Mouse (Mus musculus) left cerebral cortex, postnatal 10 days (tissue): ENCODE results near the gene Zfp654. TPM values are rescaled to one million over a fixed set of nuclear protein-coding genes. Genes with fewer than 3 reads are reported as not detected.
A peak's percentile ranks its signal among the peaks of the same experiment; 100 is the strongest.

ENCODE experiments used
- DNase-seq, 2 experiments: peaks; one replicate each; pipeline ENCODE4 v3.0.0; 2021 to 2022; ENCODE audit warnings: low spot score in 2 of 2, mixed read lengths in 1 of 2; ENCODE audit errors: extremely low spot score in 1 of 2
- intact Hi-C: fragments of 180-260 bp; cut with DNase I; formaldehyde crosslinking; loops from one replicate; pipeline ENCODE4 v1.15.1; 2025
- total RNA-seq, 2 experiments: library from RNA; stranded (reverse); gene quantifications; 2 replicates each; pipeline ENCODE4 v1.2.3; 2021

The Zfp654 gene
- total RNA-seq, 2 experiments from 2014 or later, result 13.1 to 14.4 TPM

GRCm38 (mm10) chr16:64794802-64795201, 56.6 kb downstream of the Zfp654 start:
- intact Hi-C loops, result no loop called here
- DNase-seq, result no peak

GRCm38 (mm10) chr16:64789706-64790105, 61.7 kb downstream of the Zfp654 start:
- DNase-seq, result no peak
- intact Hi-C loops, result no loop called here

GRCm38 (mm10) chr16:64775516-64775915, 75.9 kb downstream of the Zfp654 start:
- DNase-seq, result no peak
- intact Hi-C loops, result no loop called here

GRCm38 (mm10) chr16:64771431-64771818, 80.0 kb downstream of the Zfp654 start:
- intact Hi-C loops, result loop anchor here (2.0 kb wide), 1 partner anchor 81 kb away; no protein-coding TSS in a partner anchor
- DNase-seq, result no peak

- DNase-seq, result peak; percentile 85 to 93
- intact Hi-C loops, result loop anchor here (2.0 kb wide), 1 partner anchor 82 kb away; no protein-coding TSS in a partner anchor
Observed at GRCm38 (mm10) chr16:64770521-64771430, 80.7 kb downstream of the Zfp654 start, which contains the start of gene 4930453N24Rik. 4930453N24Rik (minus strand) TSS chr16:64771161.

GRCm38 (mm10) chr16:64766696-64767300, 84.7 kb downstream of the Zfp654 start:
- DNase-seq, result peak in 1 of 2 experiments; percentile 19
- intact Hi-C loops, result no loop called here

GRCm38 (mm10) chr16:64759245-64759626, 92.2 kb downstream of the Zfp654 start:
- no peak for DNase-seq
- intact Hi-C loops, result loop anchor here (10.0 kb wide), 1 partner anchor 776 kb away; no protein-coding TSS in a partner anchor

GRCm38 (mm10) chr16:64758561-64759244, 92.7 kb downstream of the Zfp654 start:
- intact Hi-C loops, result loop anchor here (10.0 kb wide), 1 partner anchor 776 kb away; no protein-coding TSS in a partner anchor

GRCm38 (mm10) chr16:64757666-64758400, 93.6 kb downstream of the Zfp654 start:
- no peak for DNase-seq
- intact Hi-C loops, result loop anchor here (10.0 kb wide), 1 partner anchor 777 kb away; no protein-coding TSS in a partner anchor

More at GRCm38 (mm10) chr16:64758561-64759244, 92.7 kb downstream of the Zfp654 start:
- DNase-seq, result no peak

GRCm38 (mm10) chr16:64756321-64756720, 95.1 kb downstream of the Zfp654 start:
- intact Hi-C loops, result loop anchor here (10.0 kb wide), 1 partner anchor 778 kb away; no protein-coding TSS in a partner anchor
- no peak for DNase-seq

GRCm38 (mm10) chr16:64754743-64755139, 96.7 kb downstream of the Zfp654 start:
- intact Hi-C loops, result loop anchor here (10.0 kb wide), 1 partner anchor 780 kb away; no protein-coding TSS in a partner anchor
- DNase-seq, result peak; percentile 22 to 38

GRCm38 (mm10) chr16:64753990-64754742, 97.3 kb downstream of the Zfp654 start:
- no peak for DNase-seq
- intact Hi-C loops, result loop anchor here (10.0 kb wide), 1 partner anchor 781 kb away; no protein-coding TSS in a partner anchor

GRCm38 (mm10) chr16:64748237-64748636, 103.2 kb downstream of the Zfp654 start:
- intact Hi-C loops, result loop anchor here (5.0 to 10.0 kb wide), 3 partner anchors 876 to 1806 kb away; no protein-coding TSS in a partner anchor
- DNase-seq, result peak; percentile 76

GRCm38 (mm10) chr16:64745089-64745488, 106.4 kb downstream of the Zfp654 start:
- DNase-seq, result no peak
- intact Hi-C loops, result loop anchor here (5.0 to 10.0 kb wide), 3 partner anchors 873 to 1803 kb away; no protein-coding TSS in a partner anchor

GRCm38 (mm10) chr16:64737289-64737688, 114.2 kb downstream of the Zfp654 start:
- no peak for DNase-seq
- intact Hi-C loops, result no loop called here
